Mouse (Mus musculus): ENCODE measurements around the gene Cyp4f14.
A peak's percentile ranks its signal among the peaks of the same experiment; 100 is the strongest.

The Cyp4f14 gene

GRCm38 (mm10) chr17:32917131-32917530, at the start of gene Cyp4f14:
Cyp4f14 (minus strand) TSS chr17:32917342.
- DNase-seq, result no peak

GRCm38 (mm10) chr17:32965623-32966290, 48.6 kb upstream of the Cyp4f14 start, which contains the start of gene Zfp472:
Zfp472 (plus strand) TSS chr17:32965814.
- peak; percentile 93 to 94 for DNase-seq

- DNase-seq, result no peak
Observed at GRCm38 (mm10) chr17:32965253-32965622, 48.1 kb upstream of the Cyp4f14 start.

- peak; percentile 73 to 79 for DNase-seq
Observed at GRCm38 (mm10) chr17:32951441-32951840, 34.3 kb upstream of the Cyp4f14 start.

GRCm38 (mm10) chr17:32951006-32951405, 33.9 kb upstream of the Cyp4f14 start:
- DNase-seq, result no peak

- DNase-seq, result no peak
Observed at GRCm38 (mm10) chr17:32950136-32950535, 33.0 kb upstream of the Cyp4f14 start.

- peak; percentile 98 to 99 for DNase-seq
Observed at GRCm38 (mm10) chr17:32947215-32947914, 30.2 kb upstream of the Cyp4f14 start, which contains the start of gene Cyp4f13. Cyp4f13 (minus strand) TSS chr17:32947402.

- peak in 1 of 2 experiments; percentile 21 for DNase-seq
Observed at GRCm38 (mm10) chr17:32946716-32947115, 29.6 kb upstream of the Cyp4f14 start.

- DNase-seq, result no peak
Observed at GRCm38 (mm10) chr17:32944402-32945035, 27.4 kb upstream of the Cyp4f14 start.

GRCm38 (mm10) chr17:32943661-32944060, 26.5 kb upstream of the Cyp4f14 start:
- DNase-seq, result no peak

- DNase-seq, result no peak
Observed at GRCm38 (mm10) chr17:32939831-32940230, 22.7 kb upstream of the Cyp4f14 start.

GRCm38 (mm10) chr17:32927803-32928202, 10.7 kb upstream of the Cyp4f14 start:
- DNase-seq, result no peak

GRCm38 (mm10) chr17:32924658-32925312, 7.6 kb upstream of the Cyp4f14 start:
- peak; percentile 74 to 84 for DNase-seq

- no peak for DNase-seq
Observed at GRCm38 (mm10) chr17:32923681-32924080, 6.5 kb upstream of the Cyp4f14 start.

- no peak for DNase-seq
Observed at GRCm38 (mm10) chr17:32919123-32919522, 2.0 kb upstream of the Cyp4f14 start.

- DNase-seq, result no peak
Observed at GRCm38 (mm10) chr17:32916075-32916474, 1.1 kb downstream of the Cyp4f14 start.

GRCm38 (mm10) chr17:32906172-32906571, 11.0 kb downstream of the Cyp4f14 start:
- DNase-seq, result no peak

- peak; percentile 29 to 45 for DNase-seq
Observed at GRCm38 (mm10) chr17:32905239-32905638, 11.9 kb downstream of the Cyp4f14 start.

- DNase-seq, result no peak
Observed at GRCm38 (mm10) chr17:32904414-32904813, 12.7 kb downstream of the Cyp4f14 start.

- DNase-seq, result no peak
Observed at GRCm38 (mm10) chr17:32901751-32902525, 15.2 kb downstream of the Cyp4f14 start.

- no peak for DNase-seq
Observed at GRCm38 (mm10) chr17:32895421-32895820, 21.7 kb downstream of the Cyp4f14 start.

- DNase-seq, result no peak
Observed at GRCm38 (mm10) chr17:32893901-32894300, 23.2 kb downstream of the Cyp4f14 start.
